Mouse (Mus musculus) ES-CJ7 (cell line): ENCODE data around the gene Gm21256.
"Not testable (repeated sequence)": the region's sequence is repeated elsewhere in the genome, so short reads cannot be mapped to it uniquely, and the experiment has no call there.

Experiments used
- DNase-seq: peaks from one replicate; pipeline ENCODE4 v3.0.0; 2011; ENCODE audit warnings: low read depth, low spot score

Gene Gm21256

GRCm38 (mm10) chrY:47450660-47451059 lies at the start of gene Gm21256:
Gm21256 (plus strand) TSS chrY:47450960.
- DNase-seq, result not testable (repeated sequence)
